Mouse (Mus musculus) liver, postnatal 0 days (tissue): ENCODE results near the gene Evi5l.

Source experiments
- CTCF ChIP-seq: sonication (generic); IDR thresholded peaks from 2 replicates; pipeline ENCODE4 v1.5.1; 2016; ENCODE audit warnings: antibody characterized with exemption, low read depth
- EP300 ChIP-seq: IDR thresholded peaks from 2 replicates; pipeline ENCODE4 v1.6.1; 2016; ENCODE audit warnings: antibody characterized with exemption, low read depth, mild to moderate bottlenecking

GRCm38 (mm10) chr8:4183409-4183808, 17.0 kb downstream of the Evi5l start:
- TF ChIP-seq CTCF (no peak), EP300 (no peak)
